Comparison of ENCODE assay signal across 7 mouse cellular contexts in genomic region chr2:109277593-109277992, GRCm38 (mm10). TPM values are rescaled to one million over a fixed set of nuclear protein-coding genes. Genes with fewer than 3 reads are reported as not detected.
A peak's percentile ranks its signal among the peaks of the same experiment; 100 is the strongest.
DNase-seq lines count a peak whose midpoint lies in the region; ATAC-seq and TF ChIP-seq lines count a peak whose summit lies in the region.

No protein-coding gene starts in this region.

- H3K9me3 ChIP-seq in hindbrain, embryonic 14.5 days (ENCODE audit: control insufficient read depth, low read length), result no peaks in the 10 kb centered on the region

- H3K4me2 ChIP-seq in hindbrain, embryonic 14.5 days (replicated peaks), result peak overlapping the region; percentile 54
- peak overlapping the region; percentile 50 for H3K4me2 ChIP-seq in myocyte (ENCODE audit: low read depth)

- H3K79me2 ChIP-seq in myocyte (ENCODE audit: control insufficient read depth, insufficient read depth), result peaks cover 17% of the 10 kb centered on the region

- H3ac ChIP-seq in myocyte (ENCODE audit: control insufficient read depth, insufficient read length), result no peak overlapping the region

- H3K36me3 ChIP-seq in testis, adult 2 months (ENCODE audit: control insufficient read depth, insufficient read depth, low read length), result no peaks in the 10 kb centered on the region
- no peaks in the 10 kb centered on the region for H3K36me3 ChIP-seq in hindbrain, embryonic 14.5 days (replicated peaks; ENCODE audit: control insufficient read depth, insufficient read depth)
- H3K36me3 ChIP-seq in myocyte (ENCODE audit: control insufficient read depth, insufficient read depth), result no peaks in the 10 kb centered on the region

- H3K9ac ChIP-seq in hindbrain, embryonic 14.5 days, result peak overlapping the region; percentile 53

- TF ChIP-seq CTCF in testis, adult 2 months (IDR thresholded peaks at IDR 0.05; ENCODE audit: control insufficient read depth, insufficient read depth, insufficient replicate concordance, low read depth, low read length), result no peak

- no peaks in the 10 kb centered on the region for H3K27me3 ChIP-seq in testis, adult 2 months (ENCODE audit: control insufficient read depth, insufficient read depth, low read length)
- H3K27me3 ChIP-seq in hindbrain, embryonic 14.5 days (ENCODE audit: control insufficient read depth, insufficient read depth, low read length), result no peaks in the 10 kb centered on the region
- H3K27me3 ChIP-seq in myocyte (ENCODE audit: control insufficient read depth, insufficient read depth, insufficient read length), result no peaks in the 10 kb centered on the region

- peak overlapping the region; percentile 99 for H3K4me3 ChIP-seq in testis, adult 2 months (ENCODE audit: control insufficient read depth, low read depth, low read length)
- peak overlapping the region; percentile 37 for H3K4me3 ChIP-seq in hindbrain, embryonic 14.5 days (replicated peaks; ENCODE audit: low read length)
- peak overlapping the region; percentile 42 for H3K4me3 ChIP-seq in myocyte

- TF ChIP-seq POLR2A in testis, adult 2 months (IDR thresholded peaks at IDR 0.05; ENCODE audit: control insufficient read depth, low read depth, low read length), result no peak
- TF ChIP-seq POLR2A in myocyte (IDR thresholded peaks at IDR 0.05; ENCODE audit: insufficient read length, low read depth), result no peak

- no peak for ATAC-seq in hindbrain, embryonic 14.5 days (ENCODE audit: low FRiP score)

- H3K27ac ChIP-seq in testis, adult 2 months (ENCODE audit: control insufficient read depth, insufficient read depth, low read depth, low read length), result no peak overlapping the region
- H3K27ac ChIP-seq in hindbrain, embryonic 14.5 days, result no peak overlapping the region

- 8% methylated on average over 7 of the region's 7 CpGs for WGBS in hindbrain, embryonic 14.5 days

- H3K4me1 ChIP-seq in testis, adult 2 months (ENCODE audit: control insufficient read depth, insufficient read depth, low read length), result 0 out of 2 replicates have a peak, but pooled peaks cover 2% of the 10 kb centered on the region
- no peaks in the 10 kb centered on the region for H3K4me1 ChIP-seq in hindbrain, embryonic 14.5 days (replicated peaks; ENCODE audit: control insufficient read depth, insufficient read depth, low read length)

- DNase-seq in testis, postnatal 14 days (ENCODE audit: low spot score), result no peak
- peak; percentile 8 to 38 for DNase-seq in cerebellum, postnatal 10 days
- no peak for DNase-seq in hindbrain, embryonic 14.5 days (ENCODE audit: low spot score)
- DNase-seq in layer of hippocampus, postnatal 25 days (ENCODE audit: extremely low spot score in 1 of 2, low spot score in 1 of 2), result no peak
- no peak for DNase-seq in thymus, postnatal 10 days (ENCODE audit: low spot score in 2 of 2)

TF ChIP-seq in myocyte, 11 proteins besides CTCF, POLR2A, EP300 and RAD21:
- TF ChIP-seq MYOG (IDR thresholded peaks at IDR 0.05; ENCODE audit: control insufficient read depth in 1 of 3, insufficient read depth in 1 of 3, insufficient read length in 2 of 3, low read depth in 2 of 3) (no peak), TCF12 (IDR thresholded peaks at IDR 0.05; ENCODE audit: insufficient read depth, poor library complexity, severe bottlenecking) (no peak), TCF3 (IDR thresholded peaks at IDR 0.05; ENCODE audit: insufficient read length, low read depth) (no peak), USF1 (IDR thresholded peaks at IDR 0.05; ENCODE audit: low read depth) (no peak), SRF (IDR thresholded peaks at IDR 0.05; ENCODE audit: control insufficient read depth, insufficient read length, low read depth) (no peak), E2F4 (IDR thresholded peaks at IDR 0.05; ENCODE audit: insufficient read depth) (no peak), REST (IDR thresholded peaks at IDR 0.05; ENCODE audit: insufficient read depth, insufficient read length) (no peak), MYOD1 (IDR thresholded peaks at IDR 0.05; ENCODE audit: control insufficient read depth in 1 of 3, insufficient read length in 2 of 3, low read depth in 2 of 3) (no peak), CEBPB (IDR thresholded peaks at IDR 0.05; ENCODE audit: insufficient read depth, poor library complexity, severe bottlenecking) (no peak), POLR2AphosphoS2 (IDR thresholded peaks at IDR 0.05; ENCODE audit: insufficient read length, low read depth) (no peak), MAX (IDR thresholded peaks at IDR 0.05; ENCODE audit: low read depth) (no peak)

RNA-seq across cellular contexts. Expression of gene Kif18a, which starts 2.9 kb away (rescaled TPM):
- polyA plus RNA-seq in testis, adult 2 months (2012; rRNA removed), result 3.3 and 3.8 TPM in 2 replicates
- polyA plus RNA-seq in hindbrain, embryonic 14.5 days (2014; fragmentation: Nextera tagmentation; extraction: Ambion mirVana), result 5.1 and 7.5 TPM in 2 replicates
- polyA plus RNA-seq in myocyte (2012; fragmentation: generic; extraction: Trizol), result 1.6 TPM
- total RNA-seq in layer of hippocampus, postnatal 25 days (2021), result 1 to 10 TPM; 1.4 to 1.7 TPM

RNA-seq across cellular contexts. Expression of gene Mettl15, which starts 3.0 kb away (rescaled TPM):
- 3.5 and 3.7 TPM in 2 replicates for polyA plus RNA-seq in testis, adult 2 months (2012; rRNA removed)
- 10.6 and 11.5 TPM in 2 replicates for polyA plus RNA-seq in hindbrain, embryonic 14.5 days (2014; fragmentation: Nextera tagmentation; extraction: Ambion mirVana)
- polyA plus RNA-seq in myocyte (2012; fragmentation: generic; extraction: Trizol), result 5.6 TPM
- total RNA-seq in layer of hippocampus, postnatal 25 days (2021), result 1 to 10 TPM; 5.9 to 7.2 TPM

Comparison
In these comparisons a context has a peak if more than half of its experiments do, and no peak if none do; other contexts are left out.
1. H3K4me3 ChIP-seq: peak in every context shown above with its lines; median percentile 99 in testis, adult 2 months; 42 in myocyte; 37 in hindbrain, embryonic 14.5 days.
2. DNase-seq: peak in cerebellum, postnatal 10 days (2 of 2); none in testis, postnatal 14 days (single experiment), hindbrain, embryonic 14.5 days (single experiment), layer of hippocampus, postnatal 25 days (0 of 2) and thymus, postnatal 10 days (0 of 2).